Mouse (Mus musculus): ENCODE data around the gene Thap2. TPM values are rescaled to one million over a fixed set of nuclear protein-coding genes. Genes with fewer than 3 reads are reported as not detected.

Gene Thap2
- polyA plus RNA-seq, 1 experiment from 2014 or later: 23.4 TPM

DNA sequence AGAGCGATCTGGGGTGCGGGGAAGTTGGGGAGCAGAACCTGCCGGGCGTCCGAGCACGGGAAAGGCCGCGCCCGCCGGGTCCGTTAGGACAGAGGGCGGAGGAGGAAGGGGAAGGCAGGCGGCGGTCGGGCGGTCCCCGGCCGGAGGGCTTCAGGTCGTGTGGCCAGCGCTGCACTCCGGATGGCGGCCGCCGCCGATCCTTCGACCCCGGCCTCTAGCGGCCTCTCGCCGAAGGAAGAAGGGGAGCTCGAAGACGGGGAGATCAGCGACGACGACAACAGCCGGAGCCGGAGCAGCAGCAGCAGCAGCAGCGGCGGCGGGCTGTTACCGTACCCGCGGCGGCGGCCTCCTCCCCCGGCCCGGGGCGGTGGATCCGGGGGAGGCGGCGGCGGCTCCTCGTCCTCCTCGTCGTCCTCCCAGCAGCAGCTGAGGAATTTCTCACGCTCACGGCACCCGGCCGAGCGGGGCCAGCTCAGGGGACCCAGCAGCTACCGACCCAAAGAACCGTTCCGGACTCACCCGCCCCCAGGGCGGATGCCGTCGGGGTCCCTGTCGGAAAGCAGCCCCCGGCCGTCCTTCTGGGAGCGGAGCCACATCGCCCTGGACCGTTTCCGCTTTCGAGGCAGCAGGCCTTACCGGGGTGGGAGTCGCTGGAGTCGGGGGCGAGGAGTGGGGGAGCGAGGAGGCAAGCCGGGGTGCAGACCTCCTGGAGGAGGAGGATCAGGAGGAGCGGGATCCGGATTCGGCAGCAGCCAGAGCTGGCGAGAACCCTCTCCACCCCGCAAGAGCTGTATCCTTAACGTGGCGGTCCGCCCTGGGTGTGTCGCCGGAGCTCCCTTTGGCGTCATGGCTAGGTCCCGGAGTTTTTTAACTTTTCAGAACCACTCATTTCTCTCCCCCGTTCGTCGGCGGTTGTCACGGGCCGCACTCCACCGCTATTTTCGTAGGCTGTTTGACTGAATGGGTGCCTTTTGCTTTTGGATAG is 1.1 kb upstream of the Thap2 start:
- peak; percentile 2 for ATAC-seq (ENCODE audit: insufficient number of reproducible peaks, insufficient read depth, low FRiP score, low read depth)
- H3K4me3 ChIP-seq (ENCODE audit: low read depth, low read length): peak overlapping the region; percentile 96
- peaks cover 24% of the 10 kb centered on the region for H3K4me1 ChIP-seq (ENCODE audit: control insufficient read depth, insufficient read depth, low read length)
- under 1% methylated on average over 89 of the region's 101 CpGs for WGBS
- H3K4me2 ChIP-seq (replicated peaks; ENCODE audit: low read depth, low read length): peak overlapping the region; percentile 85
- H3K27ac ChIP-seq (ENCODE audit: low read length): peak overlapping the region; percentile 98
- peak overlapping the region; percentile 94 for H3K9ac ChIP-seq (replicated peaks; ENCODE audit: low read depth, low read length)
- no peaks in the 10 kb centered on the region for H3K27me3 ChIP-seq (ENCODE audit: control insufficient read depth, insufficient read depth, low read length)
- no peaks in the 10 kb centered on the region for H3K9me3 ChIP-seq (ENCODE audit: control insufficient read depth, low read depth, low read length)
- peaks cover 11% of the 10 kb centered on the region for H3K36me3 ChIP-seq (ENCODE audit: control insufficient read depth, insufficient read depth, low read length)

DNA sequence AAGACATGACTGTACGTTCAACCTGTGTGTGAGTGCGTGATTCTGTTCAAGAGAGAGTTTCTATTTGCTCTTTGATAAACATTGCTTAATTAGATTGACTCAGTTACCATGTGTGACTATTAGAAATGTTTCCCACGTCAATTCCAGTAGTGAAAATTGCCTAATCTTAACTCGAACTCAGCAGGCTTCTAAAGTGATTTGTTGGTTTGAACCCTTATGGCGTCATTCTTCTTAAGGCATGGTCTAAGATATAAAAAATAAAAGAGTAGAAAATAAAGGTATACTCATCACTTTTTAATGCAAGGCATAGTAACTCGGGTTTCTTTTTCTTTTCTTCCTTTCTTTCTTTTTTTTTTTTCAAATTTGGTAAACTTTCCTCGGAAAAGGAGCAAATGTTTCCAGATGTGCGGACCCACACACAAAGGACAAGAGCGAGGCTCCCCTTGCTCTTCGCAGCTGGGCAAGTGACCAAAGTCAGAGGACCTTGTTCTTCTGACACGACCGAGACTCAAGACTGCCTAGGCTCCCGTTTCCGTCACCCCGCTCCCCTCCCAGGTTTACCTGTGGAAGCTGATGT is 511 bp downstream of the Thap2 start:
- Histone ChIP-seq H3K9me3 (ENCODE audit: control insufficient read depth, low read depth, low read length) (no peaks in the 10 kb centered on the region), H3K36me3 (ENCODE audit: control insufficient read depth, insufficient read depth, low read length) (no peaks in the 10 kb centered on the region), H3K27ac (ENCODE audit: low read length) (peak overlapping the region; percentile 98), H3K4me1 (ENCODE audit: control insufficient read depth, insufficient read depth, low read length) (peaks cover 24% of the 10 kb centered on the region), H3K27me3 (ENCODE audit: control insufficient read depth, insufficient read depth, low read length) (no peaks in the 10 kb centered on the region), H3K9ac (replicated peaks; ENCODE audit: low read depth, low read length) (peak overlapping the region; percentile 73), H3K4me2 (replicated peaks; ENCODE audit: low read depth, low read length) (peak overlapping the region; percentile 52), H3K4me3 (ENCODE audit: low read depth, low read length) (peak overlapping the region; percentile 96)
- 3% methylated on average over 15 of the region's 15 CpGs for WGBS
- ATAC-seq (ENCODE audit: insufficient number of reproducible peaks, insufficient read depth, low FRiP score, low read depth): no peak

DNA sequence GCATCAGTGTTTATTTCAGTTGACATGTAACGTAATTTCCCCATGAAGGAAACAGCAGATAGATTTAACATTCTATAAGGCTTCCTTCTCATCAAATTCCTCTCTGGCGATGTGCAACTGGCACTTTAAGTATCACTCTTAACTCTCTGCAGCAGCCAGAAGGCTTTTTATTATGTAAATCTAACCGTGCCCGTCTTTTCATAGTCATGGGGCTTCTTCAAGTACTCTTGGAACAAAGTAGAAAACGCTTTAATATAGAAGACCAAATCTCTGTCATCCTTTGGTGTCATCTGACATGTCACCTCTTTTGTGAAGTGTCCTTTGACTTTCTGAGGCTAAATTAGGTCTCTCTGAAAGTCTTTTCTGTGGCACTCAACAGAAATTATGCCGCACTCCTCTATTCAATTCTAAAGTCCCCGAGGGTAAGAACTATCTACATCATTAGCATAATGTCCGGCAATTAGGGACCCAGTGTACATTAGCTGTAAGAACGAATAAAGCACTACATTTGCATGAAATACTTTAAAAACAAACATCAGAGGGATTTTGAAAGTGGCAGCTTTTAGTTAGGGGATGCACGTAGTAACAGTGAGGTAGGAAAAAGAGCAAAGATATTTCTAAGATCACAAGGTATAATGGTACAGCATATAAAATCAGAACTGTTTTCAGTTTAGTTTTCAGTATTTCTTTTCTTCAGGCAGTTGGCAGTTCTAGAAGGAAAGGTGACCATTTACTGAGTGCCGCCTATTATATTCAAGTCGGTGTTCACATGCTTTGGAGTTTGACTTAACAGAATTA is 1.2 kb downstream of the Thap2 start:
- ATAC-seq (ENCODE audit: insufficient number of reproducible peaks, insufficient read depth, low FRiP score, low read depth): no peak
- Histone ChIP-seq H3K9me3 (ENCODE audit: control insufficient read depth, low read depth, low read length) (no peaks in the 10 kb centered on the region), H3K4me2 (replicated peaks; ENCODE audit: low read depth, low read length) (peak overlapping the region; percentile 52), H3K4me1 (ENCODE audit: control insufficient read depth, insufficient read depth, low read length) (peaks cover 22% of the 10 kb centered on the region), H3K27ac (ENCODE audit: low read length) (peak overlapping the region; percentile 2; the same call in 1 of the 2 replicates), H3K4me3 (ENCODE audit: low read depth, low read length) (peak overlapping the region; percentile 96), H3K36me3 (ENCODE audit: control insufficient read depth, insufficient read depth, low read length) (no peaks in the 10 kb centered on the region), H3K9ac (replicated peaks; ENCODE audit: low read depth, low read length) (no peak overlapping the region), H3K27me3 (ENCODE audit: control insufficient read depth, insufficient read depth, low read length) (no peaks in the 10 kb centered on the region)
- WGBS: 36% methylated on average over 12 of the region's 12 CpGs

DNA sequence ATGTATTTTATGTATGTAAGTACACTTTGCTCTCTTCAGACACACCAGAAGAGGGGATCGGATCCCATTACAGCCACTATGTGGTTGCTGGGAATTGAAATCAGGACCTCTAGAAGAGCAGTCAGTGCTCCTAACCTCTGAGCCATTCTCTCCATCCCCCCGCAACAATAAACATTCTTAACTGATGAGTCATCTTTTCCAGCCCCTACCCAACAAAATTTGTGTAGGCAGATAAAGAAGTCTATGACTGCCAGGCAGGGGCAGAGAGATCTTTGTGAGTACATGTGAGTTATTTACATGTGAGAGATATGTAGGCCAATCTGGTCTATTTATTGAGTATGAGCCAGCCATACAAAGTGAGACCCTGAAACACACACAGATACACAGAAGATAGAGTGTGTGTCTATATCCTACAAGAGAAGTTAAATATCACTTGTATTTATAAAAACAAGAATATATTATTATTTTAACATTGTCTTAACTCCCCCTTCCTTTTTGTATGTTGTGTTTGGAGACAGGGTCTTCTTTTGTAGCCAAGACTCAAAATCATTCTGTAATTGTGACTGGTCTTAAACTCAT is 2.6 kb downstream of the Thap2 start:
- H3K4me3 ChIP-seq (ENCODE audit: low read depth, low read length): no peak overlapping the region
- no peaks in the 10 kb centered on the region for H3K27me3 ChIP-seq (ENCODE audit: control insufficient read depth, insufficient read depth, low read length)
- no peak overlapping the region for H3K27ac ChIP-seq (ENCODE audit: low read length)
- no peak overlapping the region for H3K4me2 ChIP-seq (replicated peaks; ENCODE audit: low read depth, low read length)
- peaks cover 12% of the 10 kb centered on the region; the same call in 1 of the 2 replicates for H3K4me1 ChIP-seq (ENCODE audit: control insufficient read depth, insufficient read depth, low read length)
- no peaks in the 10 kb centered on the region for H3K36me3 ChIP-seq (ENCODE audit: control insufficient read depth, insufficient read depth, low read length)
- 77% methylated on average over 2 of the region's 2 CpGs for WGBS
- ATAC-seq (ENCODE audit: insufficient number of reproducible peaks, insufficient read depth, low FRiP score, low read depth): no peak
- no peak overlapping the region for H3K9ac ChIP-seq (replicated peaks; ENCODE audit: low read depth, low read length)
- no peaks in the 10 kb centered on the region for H3K9me3 ChIP-seq (ENCODE audit: control insufficient read depth, low read depth, low read length)

DNA sequence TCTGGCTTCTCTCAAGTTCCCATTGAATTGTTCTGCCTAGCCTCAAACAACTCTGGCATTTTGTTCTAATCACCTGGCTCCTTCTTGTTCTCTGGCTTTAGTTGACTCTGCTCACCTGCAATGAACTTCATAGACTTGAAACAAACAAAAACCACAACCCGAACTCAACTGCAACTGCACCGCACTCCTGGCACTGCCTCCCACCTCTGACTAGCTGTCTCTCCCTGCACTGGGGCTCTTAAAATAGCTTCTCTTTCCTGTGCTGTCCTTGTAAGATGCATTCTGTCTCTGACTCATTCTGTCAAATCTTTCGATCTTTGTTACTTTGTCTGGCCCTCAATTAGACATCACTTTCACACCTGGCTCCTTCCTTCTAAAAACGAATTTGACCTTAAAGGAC is 21.1 kb downstream of the Thap2 start:
- H3K36me3 ChIP-seq (ENCODE audit: control insufficient read depth, insufficient read depth, low read length): no peaks in the 10 kb centered on the region
- WGBS: 80% methylated on average over 4 of the region's 4 CpGs
- H3K9ac ChIP-seq (replicated peaks; ENCODE audit: low read depth, low read length): 0 out of 2 replicates have a peak overlapping the region, but pooled peaks have one; percentile 30
- H3K4me2 ChIP-seq (replicated peaks; ENCODE audit: low read depth, low read length): peak overlapping the region; percentile 72
- ATAC-seq (ENCODE audit: insufficient number of reproducible peaks, insufficient read depth, low FRiP score, low read depth): no peak
- no peaks in the 10 kb centered on the region; the same call in 1 of the 2 replicates for H3K4me1 ChIP-seq (ENCODE audit: control insufficient read depth, insufficient read depth, low read length)
- no peaks in the 10 kb centered on the region for H3K9me3 ChIP-seq (ENCODE audit: control insufficient read depth, low read depth, low read length)
- no peak overlapping the region for H3K27ac ChIP-seq (ENCODE audit: low read length)
- H3K27me3 ChIP-seq (ENCODE audit: control insufficient read depth, insufficient read depth, low read length): no peaks in the 10 kb centered on the region
- peak overlapping the region; percentile 48; the same call in 1 of the 2 replicates for H3K4me3 ChIP-seq (ENCODE audit: low read depth, low read length)

DNA sequence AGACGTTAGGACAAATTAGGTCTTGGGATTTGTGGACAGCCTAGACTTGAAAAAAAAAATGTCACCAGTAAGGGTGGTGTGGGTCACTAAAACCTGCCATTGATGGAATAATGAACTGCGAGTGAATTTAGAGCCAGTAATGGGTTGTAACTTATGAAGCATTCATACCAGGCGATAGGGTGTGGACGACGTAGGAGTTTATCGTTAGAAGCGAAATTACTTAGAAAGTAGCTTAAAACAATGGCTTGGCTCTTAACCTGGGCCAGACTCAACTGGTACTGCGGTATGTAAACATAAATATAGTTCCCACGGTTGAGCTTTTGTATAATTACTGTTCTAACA is 21.6 kb downstream of the Thap2 start:
- Histone ChIP-seq H3K9ac (replicated peaks; ENCODE audit: low read depth, low read length) (peak overlapping the region; percentile 30), H3K27ac (ENCODE audit: low read length) (peak overlapping the region; percentile 91), H3K4me2 (replicated peaks; ENCODE audit: low read depth, low read length) (peak overlapping the region; percentile 72), H3K4me3 (ENCODE audit: low read depth, low read length) (peak overlapping the region; percentile 48), H3K4me1 (ENCODE audit: control insufficient read depth, insufficient read depth, low read length) (no peaks in the 10 kb centered on the region; the same call in 1 of the 2 replicates), H3K36me3 (ENCODE audit: control insufficient read depth, insufficient read depth, low read length) (no peaks in the 10 kb centered on the region), H3K9me3 (ENCODE audit: control insufficient read depth, low read depth, low read length) (no peaks in the 10 kb centered on the region), H3K27me3 (ENCODE audit: control insufficient read depth, insufficient read depth, low read length) (no peaks in the 10 kb centered on the region)
- 6% methylated on average over 9 of the region's 9 CpGs for WGBS
- ATAC-seq (ENCODE audit: insufficient number of reproducible peaks, insufficient read depth, low FRiP score, low read depth): peak; percentile 12; the same call in 1 of the 2 replicates

DNA sequence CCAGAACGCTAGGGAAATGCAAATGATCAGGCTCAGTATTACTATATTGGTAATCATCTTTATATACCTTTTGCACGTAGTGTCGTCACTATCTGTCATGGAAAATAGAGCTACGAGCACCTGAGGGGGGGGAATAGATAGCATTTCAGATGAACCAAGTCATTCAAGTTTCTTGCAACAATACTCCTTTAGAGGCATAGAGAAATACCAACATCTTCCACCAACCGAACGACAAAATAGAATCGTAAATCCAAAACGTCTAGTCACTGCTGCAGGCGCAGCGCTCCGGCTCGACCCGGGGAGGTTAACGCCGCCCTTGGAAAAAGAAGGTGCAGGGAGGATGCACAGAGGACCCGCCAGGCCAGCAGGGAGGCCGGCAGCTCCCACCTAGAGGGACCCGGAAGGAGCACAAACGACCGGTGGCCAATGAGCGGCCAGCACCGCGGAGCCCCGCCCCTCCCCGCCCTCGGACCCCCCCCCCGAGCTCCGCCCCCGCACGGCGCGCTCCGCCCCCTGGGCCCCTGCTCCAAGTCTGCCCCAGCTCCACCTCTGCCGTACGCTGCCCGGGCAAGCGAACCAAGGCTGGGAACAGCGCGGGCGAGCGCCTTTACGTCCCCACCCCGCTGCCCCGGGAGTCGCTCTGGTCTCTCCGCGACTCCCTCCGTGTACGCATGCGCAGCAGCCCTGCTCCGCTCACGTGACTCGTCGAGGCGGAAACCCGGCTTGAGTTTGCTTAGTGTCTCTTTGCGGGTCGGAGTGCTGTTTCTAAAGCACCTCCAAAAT is 22.2 kb downstream of the Thap2 start, which contains the start of gene Tmem19:
Gene Tmem19, minus strand, starts transcription at position 662 of the 783 bp plus-strand sequence.
- H3K9me3 ChIP-seq (ENCODE audit: control insufficient read depth, low read depth, low read length): no peaks in the 10 kb centered on the region
- under 1% methylated on average over 58 of the region's 58 CpGs for WGBS
- H3K4me2 ChIP-seq (replicated peaks; ENCODE audit: low read depth, low read length): peak within 1 kb of the TSS; percentile 72
- peak within 1 kb of the TSS; percentile 48 for H3K4me3 ChIP-seq (ENCODE audit: low read depth, low read length)
- no peaks in the 10 kb centered on the region for H3K27me3 ChIP-seq (ENCODE audit: control insufficient read depth, insufficient read depth, low read length)
- H3K36me3 ChIP-seq (ENCODE audit: control insufficient read depth, insufficient read depth, low read length): no peaks in the 10 kb centered on the region; the same call in 1 of the 2 replicates
- H3K27ac ChIP-seq (ENCODE audit: low read length): peak within 1 kb of the TSS; percentile 91
- H3K4me1 ChIP-seq (ENCODE audit: control insufficient read depth, insufficient read depth, low read length): no peaks in the 10 kb centered on the region; the same call in 1 of the 2 replicates
- peak; percentile 98 for ATAC-seq (ENCODE audit: insufficient number of reproducible peaks, insufficient read depth, low FRiP score, low read depth)
- peak within 1 kb of the TSS; percentile 30 for H3K9ac ChIP-seq (replicated peaks; ENCODE audit: low read depth, low read length)

All from stomach, embryonic 14.5 days (tissue).